Mouse (Mus musculus) small intestine, adult 2 months (tissue): ENCODE data around the gene Tenm3.

Source experiments
- CTCF ChIP-seq: fragments of 200-500 bp; IDR thresholded peaks from 2 replicates; pipeline ENCODE4 v1.5.1; 2012; ENCODE audit warnings: low read depth, mild to moderate bottlenecking, control low read depth, inconsistent platforms, low read length, moderate library complexity, mixed read lengths; ENCODE audit not compliant: insufficient replicate concordance, insufficient read length; ENCODE audit errors: extremely low read depth
- POLR2A ChIP-seq: fragments of 200-500 bp; IDR thresholded peaks from 2 replicates; pipeline ENCODE4 v1.6.1; 2012; ENCODE audit warnings: low read depth, mild to moderate bottlenecking, control low read depth, inconsistent platforms, low read length, moderate library complexity

DNA sequence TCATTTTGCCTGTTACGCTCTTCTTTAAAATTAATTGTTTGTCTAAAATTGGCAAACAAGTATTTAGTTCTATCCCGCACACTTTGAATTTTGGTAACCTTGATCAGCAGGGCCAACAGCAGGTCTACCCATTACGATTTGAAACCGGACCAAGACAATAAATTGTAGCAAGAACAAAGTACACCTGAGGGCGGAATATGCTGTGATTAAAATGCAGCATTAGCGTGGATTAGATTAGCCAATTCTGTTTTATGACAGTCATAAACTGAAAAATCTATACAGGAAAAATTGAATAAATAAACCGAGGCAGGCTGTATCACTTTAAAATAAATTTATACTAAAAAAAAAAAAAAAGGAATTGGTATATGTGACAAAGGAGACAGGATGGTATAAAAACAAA lies 193.9 kb downstream of the Tenm3 start:
- TF ChIP-seq CTCF (no peak), POLR2A (no peak)
